Mouse (Mus musculus) Patski (cell line): ENCODE measurements around the gene Sgo1. TPM values are rescaled to one million over a fixed set of nuclear protein-coding genes. Genes with fewer than 3 reads are reported as not detected.
A peak's percentile ranks its signal among the peaks of the same experiment; 100 is the strongest.

Experiments used
- ATAC-seq: fragments of 100-300 bp; one replicate; pipeline ENCODE4 v1.8.0; 2021
- CTCF ChIA-PET: fragments of 350-600 bp; sonication (Branson Sonifier 250); formaldehyde crosslinking; loops from one replicate; lab custom pipeline; 2022; ENCODE audit warnings: inconsistent platforms; lab: Charles Lee
- POLR2A ChIA-PET: fragments of 350-600 bp; sonication (Branson Sonifier 250); formaldehyde crosslinking; loops from one replicate; lab custom pipeline; 2022; ENCODE audit warnings: antibody characterized with exemption, inconsistent platforms; lab: Charles Lee
- DNase-seq: peaks from one replicate; pipeline ENCODE4 v3.0.0-alpha.2; 2011; ENCODE audit warnings: low read depth, low spot score
- H3K27me3 ChIP-seq: fragments of 371-371 bp; one replicate; pipeline ENCODE4 v1.5.1; 2021
- CTCF ChIP-seq: fragments of 100-300 bp; IDR thresholded peaks from one replicate; pipeline ENCODE4 v1.5.1; 2021
- in situ Hi-C: fragments of 300-500 bp; cut with MboI; formaldehyde crosslinking; loops from 3 replicates; pipeline ENCODE4 v1.11.1; 2018; ENCODE audit warnings: low pct_unique_long_range_greater_than_20kb, mixed read lengths
- polyA plus RNA-seq: library from polyadenylated mRNA; unstranded; gene quantifications from one replicate; pipeline ENCODE4 v1.2.3, GENCODE M21; 2021

The Sgo1 gene
- polyA plus RNA-seq, 1 experiment from 2014 or later, result 13.6 TPM

DNA sequence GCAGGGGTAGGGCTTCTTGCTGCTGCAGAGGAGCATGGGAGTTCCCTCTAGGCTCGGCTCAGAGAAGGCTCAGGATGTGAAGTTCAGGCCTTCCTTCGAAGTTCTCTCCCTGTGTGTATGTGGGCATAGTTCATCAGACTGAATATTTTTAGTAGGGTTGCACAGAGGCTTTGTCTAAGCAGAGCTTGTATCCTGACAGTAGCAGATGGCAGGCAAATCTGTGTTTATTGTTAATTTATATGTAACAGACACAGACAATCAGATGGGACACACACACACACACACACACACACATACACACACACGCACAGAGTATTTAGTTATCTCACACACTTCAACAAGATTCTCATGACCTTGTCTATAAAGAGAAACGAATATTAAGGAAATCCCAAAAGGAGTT, 34.5 kb downstream of the Sgo1 start:
- ATAC-seq (no peak), DNase-seq (no peak)
- ChIA-PET CTCF (no interaction called here), POLR2A (no interaction called here)
- TF ChIP-seq CTCF, result no peak
- in situ Hi-C loops, result no loop called here
- H3K27me3 ChIP-seq, result no peaks in the 10 kb centered on the region

DNA sequence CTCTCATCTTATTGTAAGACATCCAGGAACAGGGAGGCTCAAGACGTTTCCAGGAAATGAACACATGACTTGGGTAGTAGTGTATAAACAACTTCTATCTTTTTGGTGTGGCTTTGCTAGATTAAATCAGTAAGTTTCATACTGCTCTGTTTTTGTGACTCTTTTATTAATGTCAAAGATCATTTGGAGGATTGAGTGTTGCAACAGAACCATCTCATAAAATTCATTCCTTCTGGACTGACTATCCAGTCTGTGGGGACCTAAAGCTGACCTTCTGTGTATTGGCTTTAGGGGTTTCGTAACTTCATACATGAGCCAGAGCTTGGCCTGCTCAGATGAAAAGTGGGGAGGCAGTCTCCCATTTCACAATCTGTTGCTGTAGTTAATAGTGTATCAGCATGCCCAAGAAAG, 38.9 kb downstream of the Sgo1 start:
- ChIA-PET CTCF (no interaction called here), POLR2A (no interaction called here)
- no peak for TF ChIP-seq CTCF
- in situ Hi-C loops, result no loop called here
- DNase-seq, result peak; percentile 27
- peak; percentile 91 for ATAC-seq
- H3K27me3 ChIP-seq, result no peaks in the 10 kb centered on the region

DNA sequence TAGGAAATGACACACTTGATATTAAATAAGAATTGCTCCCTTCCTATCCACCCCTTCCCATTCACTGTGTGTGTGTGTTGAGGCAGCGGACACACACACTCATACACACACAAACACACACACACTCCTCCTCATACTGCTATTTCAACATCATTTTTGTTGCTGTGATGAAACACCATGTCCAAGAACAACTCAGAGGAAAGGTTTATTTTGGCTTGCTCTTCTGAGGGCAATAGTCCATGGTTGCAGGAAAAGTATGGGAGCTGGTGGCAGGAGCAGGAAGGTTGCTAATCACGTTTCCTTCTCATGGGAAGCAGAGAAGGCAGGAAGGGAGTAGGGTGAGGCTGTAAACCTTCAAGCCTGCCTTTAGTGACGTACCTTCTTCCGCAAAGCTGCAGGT, 45.8 kb downstream of the Sgo1 start:
- CTCF ChIA-PET, result interaction anchor here (1.4 kb wide), 1 partner anchor 9 kb away, joined by 3 read pairs; no protein-coding TSS in a partner anchor
- POLR2A ChIA-PET, result no interaction called here
- no peaks in the 10 kb centered on the region for H3K27me3 ChIP-seq
- in situ Hi-C loops, result no loop called here
- ATAC-seq, result no peak
- no peak for TF ChIP-seq CTCF
- DNase-seq, result no peak

DNA sequence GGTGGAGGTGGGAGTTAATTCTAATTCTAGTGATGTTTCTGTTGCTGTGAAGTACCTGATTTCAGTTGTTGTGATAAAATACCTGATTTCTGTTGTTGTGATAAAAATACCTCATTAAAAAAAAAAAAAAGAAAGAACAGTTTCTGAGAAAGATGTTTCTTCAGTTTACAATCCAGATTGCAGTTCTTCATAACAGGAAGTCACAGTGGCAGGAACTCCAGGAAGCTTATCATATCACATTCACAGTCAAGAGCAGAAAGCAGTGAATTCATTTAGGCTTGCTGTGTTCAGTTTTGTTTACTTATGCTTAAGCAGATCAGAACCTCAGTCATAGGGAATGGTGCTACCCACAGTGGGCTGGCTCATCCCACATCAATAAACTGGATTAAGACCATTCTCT, 57.8 kb downstream of the Sgo1 start:
- no peak for TF ChIP-seq CTCF
- ChIA-PET CTCF (no interaction called here), POLR2A (no interaction called here)
- DNase-seq, result no peak
- ATAC-seq, result no peak
- in situ Hi-C loops, result no loop called here
- no peaks in the 10 kb centered on the region for H3K27me3 ChIP-seq

DNA sequence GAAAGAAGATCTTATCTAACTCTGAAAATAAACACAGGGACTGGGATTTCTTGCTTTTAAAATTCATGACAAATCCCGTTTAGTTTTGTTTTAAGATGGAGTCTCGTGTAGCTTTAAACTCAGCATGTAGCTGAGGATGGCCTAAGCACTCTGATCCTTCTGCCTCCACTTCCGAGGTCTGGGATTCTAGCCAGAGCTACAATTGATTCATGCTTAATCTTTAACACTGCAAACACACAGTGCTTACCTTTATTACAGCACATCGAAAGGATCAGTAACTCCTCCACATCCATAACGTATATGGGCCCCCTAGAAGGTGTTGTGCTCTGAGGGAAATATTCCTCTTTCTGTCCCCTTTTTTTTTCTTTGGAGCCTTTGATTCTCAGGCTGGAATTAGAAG, 61.0 kb downstream of the Sgo1 start:
- CTCF ChIA-PET, result interaction anchor here (1.1 to 2.5 kb wide), 4 partner anchors 8 to 15 kb away, joined by 3 to 8 read pairs (median 7); no protein-coding TSS in a partner anchor
- H3K27me3 ChIP-seq, result no peaks in the 10 kb centered on the region
- POLR2A ChIA-PET, result no interaction called here
- TF ChIP-seq CTCF, result no peak
- in situ Hi-C loops, result loop anchor here (10.0 kb wide), 1 partner anchor 113 kb away; no protein-coding TSS in a partner anchor
- ATAC-seq (no peak), DNase-seq (no peak)

DNA sequence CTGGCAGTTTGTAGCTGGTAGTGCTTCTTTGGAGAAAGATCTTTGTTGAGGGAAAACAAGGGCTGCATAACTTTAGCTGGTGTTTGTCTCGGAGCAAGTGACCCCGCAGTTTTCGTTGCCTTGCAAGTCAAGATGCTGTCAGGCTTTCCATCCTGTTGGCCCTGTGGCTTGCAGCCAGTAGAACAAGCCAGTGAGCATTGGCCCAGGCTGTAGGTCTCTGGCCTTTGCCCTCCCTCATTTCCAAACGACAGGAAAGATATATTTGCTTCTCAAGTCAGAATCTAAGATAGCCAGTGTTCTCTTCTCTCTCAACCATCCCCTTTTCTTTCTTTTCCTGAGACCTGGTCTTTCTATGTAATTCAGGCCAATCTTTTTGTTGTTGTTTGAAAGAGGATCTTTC, 61.6 kb downstream of the Sgo1 start:
- ChIA-PET CTCF (interaction anchor here (1.0 to 2.5 kb wide), 6 partner anchors 9 to 18 kb away, joined by 3 to 8 read pairs (median 5); no protein-coding TSS in a partner anchor), POLR2A (no interaction called here)
- H3K27me3 ChIP-seq, result no peaks in the 10 kb centered on the region
- DNase-seq (no peak), ATAC-seq (no peak)
- in situ Hi-C loops, result loop anchor here (10.0 kb wide), 1 partner anchor 113 kb away; no protein-coding TSS in a partner anchor
- no peak for TF ChIP-seq CTCF

DNA sequence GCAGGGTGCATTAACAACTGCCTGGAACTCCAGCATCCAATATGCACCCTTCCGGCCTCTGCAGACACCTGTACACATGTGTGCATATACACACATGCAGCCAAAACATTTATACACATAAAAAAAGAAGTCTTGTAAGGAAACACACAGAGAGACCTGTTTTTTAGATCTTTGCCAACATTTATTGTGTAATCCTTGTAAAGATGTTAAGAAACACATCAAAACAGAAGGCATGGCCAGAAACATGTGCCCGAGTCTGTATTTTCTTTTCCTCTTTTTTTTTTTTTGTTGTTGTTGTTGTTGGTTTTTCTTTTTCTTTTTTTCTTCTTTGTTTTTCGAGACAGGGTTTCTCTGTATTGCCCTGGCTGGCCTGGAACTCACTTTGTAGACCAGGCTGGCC, 63.0 kb downstream of the Sgo1 start:
- no peak for TF ChIP-seq CTCF
- ChIA-PET CTCF (interaction anchor here (1.8 kb wide), 1 partner anchor 19 kb away, joined by 4 read pairs; no protein-coding TSS in a partner anchor), POLR2A (no interaction called here)
- ATAC-seq (no peak), DNase-seq (no peak)
- in situ Hi-C loops, result loop anchor here (10.0 kb wide), 1 partner anchor 111 kb away; no protein-coding TSS in a partner anchor
- no peaks in the 10 kb centered on the region for H3K27me3 ChIP-seq

Other genes with a start within 250 kb of the Sgo1 start
- gene Efhb, start 226.0 kb downstream of the Sgo1 start, polyA plus RNA-seq, result 0.18 TPM
- 93.7 TPM for gene Rab5a, start 210.1 kb downstream of the Sgo1 start, polyA plus RNA-seq
- 0.12 TPM for gene Pp2d1, start 149.9 kb downstream of the Sgo1 start, polyA plus RNA-seq
- 53.3 TPM for gene Kat2b, start 122.5 kb downstream of the Sgo1 start, polyA plus RNA-seq
- gene Sult1c2, start 157.0 kb upstream of the Sgo1 start, polyA plus RNA-seq, result 15.0 TPM